Mouse (Mus musculus) lung, adult 2 months (tissue): Measurements from ENCODE around the gene Ass1.
A peak's percentile ranks its signal among the peaks of the same experiment; 100 is the strongest.

ENCODE experiments used
- CTCF ChIP-seq: fragments of 200-500 bp; IDR thresholded peaks from 2 replicates; pipeline ENCODE4 v1.5.1; 2011; ENCODE audit warnings: mild to moderate bottlenecking, low read length, control low read depth; ENCODE audit not compliant: insufficient read depth
- POLR2A ChIP-seq: fragments of 200-500 bp; IDR thresholded peaks from 2 replicates; pipeline ENCODE4 v1.6.1; 2011; ENCODE audit warnings: low read depth, mild to moderate bottlenecking, control low read depth, low read length, borderline replicate concordance; ENCODE audit errors: extremely low read depth

DNA sequence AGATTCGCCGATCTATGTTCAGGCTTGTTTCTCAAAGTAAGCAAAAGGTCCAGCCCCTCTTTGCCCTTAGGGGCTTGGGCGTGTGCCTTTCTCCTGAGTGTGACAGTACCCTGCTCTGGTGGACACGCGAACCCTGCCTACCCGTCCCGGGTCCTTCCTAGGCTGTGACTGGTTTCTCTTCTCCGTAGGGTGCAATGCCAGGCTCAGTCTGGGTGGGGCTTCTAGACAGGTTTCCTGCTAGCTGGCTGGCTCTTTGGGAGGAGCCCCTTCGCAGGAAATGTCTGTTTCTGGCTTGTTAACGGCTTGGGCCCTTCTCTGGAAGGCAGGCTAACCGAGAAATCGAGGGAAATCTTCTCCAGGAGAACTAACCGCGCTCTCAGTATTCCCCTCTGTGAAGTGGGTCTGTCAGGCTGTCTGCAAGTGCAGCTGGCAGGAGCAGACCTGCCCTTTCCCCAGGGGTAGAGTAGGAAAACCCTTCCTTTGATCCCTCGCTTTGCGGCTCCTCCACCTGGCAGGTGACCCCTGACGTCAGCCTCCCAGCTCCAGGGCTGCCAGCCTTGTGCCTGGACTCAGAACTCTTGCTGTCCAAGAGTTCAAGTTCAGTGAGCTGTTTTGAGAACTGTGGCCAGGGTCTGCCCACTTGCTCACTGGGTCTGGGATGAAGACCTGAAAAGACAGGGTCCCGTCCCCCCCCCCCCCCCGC lies 827 bp downstream of the Ass1 start:
- peak; percentile 91; the same call in 1 of the 2 replicates for TF ChIP-seq POLR2A
- TF ChIP-seq CTCF, result no peak
